Mouse (Mus musculus) E14TG2a.4 (cell line): ENCODE measurements around the gene Wdr46.
"Not testable (repeated sequence)": the region's sequence is repeated elsewhere in the genome, so short reads cannot be mapped to it uniquely, and the experiment has no call there.

Source experiments
- H3K27me3 ChIP-seq: 2 replicates; pipeline ENCODE4 v1.6.1; 2014; ENCODE audit warnings: low read length, control low read depth; ENCODE audit not compliant: insufficient read depth
- H3K36me3 ChIP-seq: 2 replicates; pipeline ENCODE4 v1.6.1; 2014; ENCODE audit warnings: low read length, control low read depth; ENCODE audit not compliant: insufficient read depth
- H3K4me1 ChIP-seq: replicated peaks from 2 replicates; pipeline ENCODE4 v1.6.1; 2014; ENCODE audit warnings: low read depth, low read length, control low read depth
- H3K4me3 ChIP-seq: replicated peaks from 2 replicates; pipeline ENCODE4 v1.5.1; 2014; ENCODE audit warnings: mild to moderate bottlenecking, low read length
- H3K9me3 ChIP-seq: 2 replicates; pipeline ENCODE4 v1.6.1; 2014; ENCODE audit warnings: low read length, control low read depth
- CTCF ChIP-seq: conservative IDR thresholded peaks from 2 replicates; pipeline ENCODE4 v1.5.1; 2014; ENCODE audit warnings: low read length
- NANOG ChIP-seq: IDR thresholded peaks from 2 replicates; pipeline ENCODE4 v1.6.1; 2014; ENCODE audit warnings: borderline replicate concordance, low read length, mixed read lengths
- POU5F1 ChIP-seq: IDR thresholded peaks from 2 replicates; pipeline ENCODE4 v1.6.1; 2014; ENCODE audit warnings: low read length, borderline replicate concordance

Wdr46 gene

DNA sequence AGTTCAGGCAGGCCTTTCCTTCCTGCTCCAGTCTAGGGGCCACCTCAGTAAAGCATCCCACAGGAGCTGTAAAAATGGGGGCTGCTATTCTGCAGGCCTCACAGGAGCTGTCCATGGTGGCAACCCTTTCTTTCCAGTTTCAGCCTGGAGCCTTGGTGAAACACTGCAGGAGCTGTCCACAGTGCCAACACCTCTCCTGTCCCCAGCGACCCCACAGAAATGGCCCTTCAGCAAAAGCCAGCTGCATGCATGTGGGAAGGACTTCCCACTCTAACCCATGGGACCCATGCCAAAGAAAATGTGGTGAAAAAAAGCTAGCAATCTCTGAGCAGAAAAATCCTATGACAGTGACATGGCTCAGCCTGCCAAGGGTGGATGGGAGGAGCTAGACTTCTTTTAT lies 32.2 kb downstream of the Wdr46 start:
- TF ChIP-seq POU5F1 (no peak), NANOG (no peak), CTCF (no peak)
- peaks cover 16% of the 10 kb centered on the region for H3K27me3 ChIP-seq

GRCm38 (mm10) chr17:33973572-33973971 lies 33.1 kb downstream of the Wdr46 start:
- Histone ChIP-seq H3K27me3 (peaks cover 25% of the 10 kb centered on the region), H3K4me3 (no peak overlapping the region), H3K36me3 (no peaks in the 10 kb centered on the region), H3K4me1 (peaks cover 19% of the 10 kb centered on the region), H3K9me3 (no peaks in the 10 kb centered on the region)
- no peak for TF ChIP-seq CTCF
- TF ChIP-seq POU5F1: no peak
- TF ChIP-seq NANOG: no peak

More for the DNA sequence above, 32.2 kb downstream of the Wdr46 start:
- Histone ChIP-seq H3K9me3 (no peaks in the 10 kb centered on the region), H3K36me3 (no peaks in the 10 kb centered on the region), H3K4me3 (no peak overlapping the region), H3K4me1 (peaks cover 18% of the 10 kb centered on the region)

GRCm38 (mm10) chr17:33977861-33978557 lies 37.5 kb downstream of the Wdr46 start:
- Histone ChIP-seq H3K4me3 (peak overlapping the region; percentile 82), H3K9me3 (no peaks in the 10 kb centered on the region), H3K4me1 (peaks cover 50% of the 10 kb centered on the region), H3K27me3 (peaks cover 33% of the 10 kb centered on the region), H3K36me3 (no peaks in the 10 kb centered on the region)
- TF ChIP-seq POU5F1 (no peak), CTCF (no peak), NANOG (no peak)

DNA sequence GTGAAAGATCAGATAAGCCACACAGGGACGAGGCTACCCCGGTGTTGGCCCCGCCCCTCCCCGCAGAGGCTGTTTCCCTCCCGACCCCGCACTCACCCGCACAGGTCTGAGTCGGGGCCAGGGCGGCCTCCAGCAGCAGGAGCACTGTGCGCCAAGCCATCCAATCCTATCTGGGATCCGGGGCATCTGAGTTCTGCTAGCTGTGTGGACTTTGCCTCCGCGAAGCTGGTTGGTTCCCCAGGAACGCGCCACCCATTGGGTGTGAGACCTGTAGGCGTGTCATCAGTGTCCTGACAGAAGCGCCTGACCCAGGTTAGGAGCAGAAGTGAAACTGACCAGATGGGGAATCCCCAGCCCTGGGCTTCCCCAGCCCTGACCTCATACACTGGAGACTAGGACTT lies 38.2 kb downstream of the Wdr46 start:
- TF ChIP-seq POU5F1 (no peak), CTCF (no peak)
- no peaks in the 10 kb centered on the region for H3K36me3 ChIP-seq
- peaks cover 50% of the 10 kb centered on the region for H3K4me1 ChIP-seq
- H3K9me3 ChIP-seq: no peaks in the 10 kb centered on the region
- peak overlapping the region; percentile 82 for H3K4me3 ChIP-seq
- H3K27me3 ChIP-seq: peaks cover 33% of the 10 kb centered on the region

DNA sequence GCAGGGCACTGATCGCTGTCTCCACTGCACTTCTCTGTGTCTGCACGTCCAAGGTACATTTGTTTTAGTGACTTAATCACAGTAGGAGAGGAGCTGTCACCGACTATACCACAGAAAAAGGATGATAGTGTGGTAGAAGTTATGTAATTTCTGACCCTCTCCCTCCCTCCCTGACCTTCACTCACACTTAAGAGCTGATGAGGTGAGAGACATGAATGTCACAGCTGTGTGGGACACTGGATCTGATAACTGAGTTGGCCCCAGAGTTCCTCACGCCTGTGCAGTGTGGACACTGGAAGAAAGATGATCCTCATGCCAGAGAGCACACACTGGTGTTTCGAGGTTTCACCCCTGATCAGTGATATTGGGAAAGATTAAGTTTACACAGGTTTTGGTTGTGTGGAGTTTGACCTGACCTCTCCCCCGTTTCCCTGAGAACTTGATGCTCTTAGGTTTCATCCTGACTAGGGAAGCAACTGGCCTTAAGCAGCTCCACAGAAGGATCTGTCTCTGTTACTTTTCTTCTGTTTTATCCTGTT lies 39.1 kb downstream of the Wdr46 start:
- H3K4me1 ChIP-seq: peaks cover 50% of the 10 kb centered on the region
- peaks cover 29% of the 10 kb centered on the region for H3K27me3 ChIP-seq
- H3K36me3 ChIP-seq: no peaks in the 10 kb centered on the region
- no peak for TF ChIP-seq POU5F1
- no peak for TF ChIP-seq CTCF
- no peak for TF ChIP-seq NANOG
- H3K4me3 ChIP-seq: 0 out of 2 replicates have a peak overlapping the region, but pooled peaks have one; percentile 85
- no peaks in the 10 kb centered on the region for H3K9me3 ChIP-seq

DNA sequence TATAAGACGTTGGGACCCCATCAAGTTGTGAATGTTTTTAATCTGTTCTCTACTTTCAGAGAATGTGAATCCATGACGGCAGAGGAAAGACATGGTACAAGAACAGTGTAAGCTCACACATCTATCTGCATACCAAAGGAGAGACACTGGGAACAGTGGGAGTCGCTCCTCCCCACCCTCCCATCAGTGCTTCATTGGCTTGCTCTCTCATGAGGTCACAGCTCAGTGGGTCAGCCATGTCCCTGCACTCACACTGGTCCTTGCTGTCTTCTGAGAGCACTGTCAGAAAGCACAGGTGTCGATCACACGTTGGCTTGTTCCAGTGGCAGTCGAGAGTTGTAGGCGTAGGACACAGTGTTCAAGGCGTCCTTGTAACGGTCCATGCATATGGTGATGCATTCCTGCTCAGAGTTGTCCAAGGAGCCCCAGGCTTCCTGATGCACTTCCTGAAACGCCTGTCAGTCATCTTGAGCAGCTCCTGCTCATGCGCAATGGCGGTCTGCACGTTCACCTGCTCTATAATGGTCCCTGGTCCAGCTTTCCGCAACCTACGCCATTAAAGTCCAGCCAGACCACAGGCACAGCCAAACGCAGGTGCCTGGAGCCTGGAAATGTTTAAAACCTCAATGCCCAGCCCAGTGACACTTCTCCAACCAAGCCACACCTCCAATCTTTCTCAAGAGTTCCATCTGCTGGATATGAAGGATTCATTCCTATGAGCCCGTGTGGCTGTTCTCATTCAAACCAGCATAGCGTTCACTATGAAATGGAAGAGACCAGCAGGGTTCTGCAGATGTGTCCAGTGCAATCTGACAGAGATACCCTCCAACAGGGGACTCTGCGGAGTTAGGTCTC lies 39.9 kb downstream of the Wdr46 start:
- H3K4me1 ChIP-seq: peaks cover 53% of the 10 kb centered on the region
- no peaks in the 10 kb centered on the region for H3K36me3 ChIP-seq
- H3K4me3 ChIP-seq: peak overlapping the region; percentile 85
- no peak for TF ChIP-seq CTCF
- TF ChIP-seq POU5F1: no peak
- no peak for TF ChIP-seq NANOG
- H3K9me3 ChIP-seq: no peaks in the 10 kb centered on the region
- H3K27me3 ChIP-seq: peaks cover 29% of the 10 kb centered on the region

DNA sequence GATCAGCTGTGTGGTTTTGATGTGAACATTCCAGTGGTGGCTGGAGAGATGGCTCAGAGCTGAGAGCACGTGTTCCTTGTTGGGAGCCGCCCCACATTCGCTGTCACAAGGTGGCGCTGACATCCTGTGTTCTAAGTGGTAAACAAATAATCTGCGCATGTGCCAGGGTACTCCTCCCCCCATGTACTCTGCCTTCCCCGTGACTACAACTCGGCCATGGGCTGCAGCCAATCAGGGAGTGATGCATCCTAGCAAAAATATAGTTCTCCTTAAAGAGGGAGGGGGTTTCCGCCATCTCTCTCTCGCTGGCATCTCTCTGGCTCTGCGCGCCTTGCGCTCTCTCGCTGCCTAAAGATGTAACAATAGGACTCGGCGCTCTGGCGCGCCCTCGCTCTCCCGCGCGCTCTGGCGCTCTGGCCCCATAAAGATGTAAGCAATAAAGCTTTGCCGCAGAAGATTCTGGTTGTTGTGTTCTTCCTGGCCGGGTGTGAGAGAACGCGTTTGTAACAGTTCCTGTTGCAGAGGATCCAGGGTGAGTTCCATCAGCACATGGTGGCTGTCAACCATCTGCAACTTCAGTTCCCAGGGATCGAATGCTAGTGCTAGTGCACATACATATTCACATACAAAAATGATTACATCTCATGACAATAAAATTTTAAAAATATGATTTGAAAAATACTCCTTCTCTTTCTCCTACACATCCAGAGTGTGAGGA lies 40.9 kb downstream of the Wdr46 start:
- not testable (repeated sequence) for H3K9me3 ChIP-seq, H3K36me3 ChIP-seq
- Histone ChIP-seq H3K4me1 (peaks cover 54% of the 10 kb centered on the region), H3K4me3 (peak overlapping the region; percentile 85), H3K27me3 (peaks cover 27% of the 10 kb centered on the region)
- peak; percentile 1; the same call in 1 of the 2 replicates for TF ChIP-seq CTCF

GRCm38 (mm10) chr17:33982136-33982535 lies 41.7 kb downstream of the Wdr46 start:
- peak overlapping the region; percentile 85; the same call in 1 of the 2 replicates for H3K4me3 ChIP-seq
- peaks cover 22% of the 10 kb centered on the region for H3K27me3 ChIP-seq
- TF ChIP-seq CTCF: peak; percentile 92
- not testable (repeated sequence) for H3K36me3 ChIP-seq, H3K9me3 ChIP-seq
- peaks cover 51% of the 10 kb centered on the region for H3K4me1 ChIP-seq
